In the genomic region with DNA sequence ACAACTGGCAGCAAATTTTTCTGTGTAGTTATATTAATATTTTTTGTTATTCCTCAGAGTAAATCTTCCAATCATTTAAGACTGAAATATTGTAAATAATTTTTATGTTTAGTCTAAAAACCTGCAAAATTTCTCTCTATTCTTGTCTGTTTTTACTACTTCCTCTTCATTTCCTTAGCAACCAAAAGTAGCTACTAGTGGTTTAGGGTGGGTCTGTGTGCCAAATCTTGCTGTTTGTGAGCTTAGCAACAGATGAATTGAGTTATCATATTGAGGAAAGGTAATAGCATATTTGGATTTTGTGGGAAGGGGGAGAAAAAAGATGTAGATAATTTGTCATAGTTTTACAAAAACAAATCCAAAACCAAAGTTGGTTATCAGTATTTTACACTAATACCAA, we compare ENCODE assay signal across 8 mouse cellular contexts. TPM values are rescaled to one million over a fixed set of nuclear protein-coding genes. Genes with fewer than 3 reads are reported as not detected.
DNase-seq lines count a peak whose midpoint lies in the region; ATAC-seq and TF ChIP-seq lines count a peak whose summit lies in the region.

No protein-coding gene starts in this region.

- no peak for TF ChIP-seq EP300 in MEL (IDR thresholded peaks at IDR 0.05; ENCODE audit: low read depth in 1 of 2, low read length in 2 of 2)

- no peak for TF ChIP-seq RAD21 in MEL (IDR thresholded peaks at IDR 0.05; ENCODE audit: low read depth, low read length)

- TF ChIP-seq POLR2A in MEL (IDR thresholded peaks at IDR 0.05; ENCODE audit: control insufficient read depth in 1 of 2, insufficient read depth in 1 of 2, low read depth in 1 of 2, low read length in 2 of 2, poor library complexity in 1 of 2) = no peak

- intact Hi-C loops in heart, postnatal 14 days (cut with DNase I) = loop anchor here (5.0 kb wide), 2 partner anchors 223 to 323 kb away; no protein-coding TSS in a partner anchor

- no peak overlapping the region for H3K27ac ChIP-seq in heart, embryonic 16.5 days (ENCODE audit: low read length)
- no peak overlapping the region for H3K27ac ChIP-seq in MEL (ENCODE audit: control insufficient read depth, low read depth, low read length)

- H3K27me3 ChIP-seq in heart, embryonic 16.5 days (ENCODE audit: control insufficient read depth, insufficient read depth, low read length) = no peaks in the 10 kb centered on the region
- peaks cover 0 to 10% of the 10 kb centered on the region in 2 experiments; a peak in 2 of 4 replicates for H3K27me3 ChIP-seq in MEL (ENCODE audit: control insufficient read depth in 1 of 2, insufficient read depth in 2 of 2, low read length in 2 of 2)

- no peaks in the 10 kb centered on the region for H3K9me3 ChIP-seq in heart, embryonic 16.5 days (replicated peaks; ENCODE audit: control insufficient read depth, low read length)
- H3K9me3 ChIP-seq in MEL (replicated peaks; ENCODE audit: insufficient read depth, low read length) = no peaks in the 10 kb centered on the region

- H3K79me2 ChIP-seq in MEL (ENCODE audit: control insufficient read depth, insufficient read depth, low read length, poor library complexity) = no peaks in the 10 kb centered on the region; the same call in 1 of the 2 replicates

- peak overlapping the region; percentile 47 for H3K4me3 ChIP-seq in heart, embryonic 16.5 days (ENCODE audit: low read length)
- no peak overlapping the region for H3K4me3 ChIP-seq in MEL (ENCODE audit: control insufficient read depth in 1 of 2, insufficient read depth in 1 of 2, low read depth in 2 of 2, low read length in 2 of 2)

- ATAC-seq in heart, embryonic 16.5 days (replicated peaks; ENCODE audit: extremely low read depth, insufficient read depth, low FRiP score) = no peak
- peak; percentile 8 for ATAC-seq in inflammation-experienced regulatory T-cells, adult 6 months

- no peak for TF ChIP-seq CTCF in MEL (IDR thresholded peaks at IDR 0.05 in 2 of 3, conservative IDR thresholded peaks at IDR 0.05 in 1 of 3; ENCODE audit: control insufficient read depth in 1 of 3, insufficient read depth in 1 of 3, low read depth in 2 of 3, low read length in 3 of 3, poor library complexity in 1 of 3, severe bottlenecking in 1 of 3)

- peak overlapping the region; percentile 85 for H3K9ac ChIP-seq in heart, embryonic 16.5 days (ENCODE audit: low read length)
- H3K9ac ChIP-seq in MEL (ENCODE audit: control insufficient read depth, low read depth, low read length, poor library complexity, severe bottlenecking) = no peak overlapping the region

- H3K36me3 ChIP-seq in heart, embryonic 16.5 days (ENCODE audit: control insufficient read depth, insufficient read depth) = no peaks in the 10 kb centered on the region
- peaks cover 0 to 6% of the 10 kb centered on the region in 2 experiments; a peak in 2 of 4 replicates for H3K36me3 ChIP-seq in MEL (ENCODE audit: control insufficient read depth in 1 of 2, insufficient read depth in 2 of 2, low read length in 2 of 2)

- H3K4me1 ChIP-seq in heart, embryonic 16.5 days (ENCODE audit: control insufficient read depth, insufficient read depth, low read length) = peaks cover 9% of the 10 kb centered on the region; the same call in 1 of the 2 replicates
- no peaks in the 10 kb centered on the region; a peak in 1 of 4 replicates for H3K4me1 ChIP-seq in MEL (ENCODE audit: control insufficient read depth in 1 of 2, insufficient read depth in 2 of 2, low read length in 2 of 2)

- peak overlapping the region; percentile 83 for H3K4me2 ChIP-seq in heart, embryonic 16.5 days (ENCODE audit: low read depth, low read length)

- no peak for DNase-seq in heart, postnatal 14 days
- peak; percentile 58 for DNase-seq in 416B (ENCODE audit: low read depth)
- DNase-seq in MEL (ENCODE audit: low read depth, low spot score) = peak; percentile 49
- no peak for DNase-seq in urinary bladder, postnatal 10 days (ENCODE audit: low spot score)
- no peak for DNase-seq in layer of hippocampus, postnatal 10 days (ENCODE audit: low spot score in 2 of 2)
- no peak for DNase-seq in adipocyte (ENCODE audit: low spot score)

TF ChIP-seq in MEL, 35 proteins besides CTCF, POLR2A, EP300 and RAD21:
- no peak for TF ChIP-seq KAT2A (conservative IDR thresholded peaks at IDR 0.05; ENCODE audit: low read depth, low read length)
- no peak for TF ChIP-seq ZC3H11A (IDR thresholded peaks at IDR 0.05; ENCODE audit: low read depth, low read length)
- TF ChIP-seq JUND (IDR thresholded peaks at IDR 0.05; ENCODE audit: low read depth, low read length) = no peak
- TF ChIP-seq USF2 (IDR thresholded peaks at IDR 0.05; ENCODE audit: borderline replicate concordance in 1 of 2, insufficient read depth in 1 of 2, low read depth in 1 of 2, low read length in 2 of 2) = no peak

RNA-seq across cellular contexts. Expression of gene Adamts6, which starts 1.5 kb away (rescaled TPM):
- 5.4 and 5.7 TPM in 2 replicates for polyA plus RNA-seq in heart, embryonic 16.5 days (2015; fragmentation: Nextera tagmentation; extraction: Ambion mirVana)
- total RNA-seq in heart, postnatal 14 days (2021) = 1 to 10 TPM; 5.4 to 6.2 TPM
- 0.03 and 0.08 TPM in 2 replicates for total RNA-seq in MEL (2012; rRNA removed)
- polyA plus RNA-seq in MEL (2012; ENCODE audit: insufficient read depth in 1 of 2, insufficient read length in 2 of 2, low read depth in 1 of 2, low replicate concordance in 2 of 2, missing spikeins in 1 of 2) = under 1 TPM in 1 of 2 experiments, not detected in 1; 0.03 TPM
- 10 to 100 TPM; 11.9 to 30.5 (median 25.5) TPM for polyA plus RNA-seq in inflammation-experienced regulatory T-cells, adult 6 months (2017; shearing (Covaris generic))
- total RNA-seq in layer of hippocampus, postnatal 10 days (2021) = 1 to 10 TPM; 3.5 to 4.2 TPM

Comparison
In these comparisons a context has a peak if more than half of its experiments do, and no peak if none do; other contexts are left out.
1. DNase-seq: peak in 416B (single experiment) and MEL (single experiment); none in heart, postnatal 14 days (0 of 2), urinary bladder, postnatal 10 days (single experiment), layer of hippocampus, postnatal 10 days (0 of 2) and adipocyte (single experiment).